Mouse (Mus musculus) heart, postnatal 0 days (tissue): ENCODE results near the gene Cnnm1.

Experiments used
- CTCF ChIP-seq: IDR thresholded peaks from 2 replicates; pipeline ENCODE4 v1.5.1; 2016; ENCODE audit warnings: antibody characterized with exemption, control low read depth, low read depth
- EP300 ChIP-seq: IDR thresholded peaks from 2 replicates; pipeline ENCODE4 v1.6.1; 2016; ENCODE audit warnings: antibody characterized with exemption, low read depth

- no peak for TF ChIP-seq EP300
- no peak for TF ChIP-seq CTCF
Observed at GRCm38 (mm10) chr19:43472331-43472730, 32.1 kb downstream of the Cnnm1 start.
